ENCODE assay signal across 11 mouse cellular contexts in genomic region chr6:126513154-126513553, GRCm38 (mm10). TPM values are rescaled to one million over a fixed set of nuclear protein-coding genes. Genes with fewer than 3 reads are reported as not detected.
DNase-seq lines count a peak whose midpoint lies in the region; TF ChIP-seq lines count a peak whose summit lies in the region.
"Had no signal": no experiment of that assay in that cellular context is flagged by ENCODE, and none has a peak within 500 bp of the region (broad histone marks: within the 10 kb centered on the region; RNA-seq: fewer than 3 reads in every experiment).

No protein-coding gene starts in this region.

- WGBS in heart, adult 2 months, result 57% methylated on average over 3 of the region's 3 CpGs
- WGBS in lung, adult 2 months, result 89% methylated on average over 3 of the region's 3 CpGs

- no peaks in the 10 kb centered on the region for H3K36me3 ChIP-seq in heart, adult 2 months (ENCODE audit: control insufficient read depth, insufficient read depth, low read length)
- H3K36me3 ChIP-seq: intestine, embryonic 15.5 days; neural tube, embryonic 13.5 days had no signal

- H3K27ac ChIP-seq in heart, adult 2 months, result no peak overlapping the region
- H3K27ac ChIP-seq: intestine, embryonic 15.5 days; neural tube, embryonic 13.5 days had no signal

- no peak for TF ChIP-seq POLR2A in heart, adult 2 months (IDR thresholded peaks at IDR 0.05; ENCODE audit: insufficient read depth, low read depth, low read length)
- TF ChIP-seq POLR2A in lung, adult 2 months (IDR thresholded peaks at IDR 0.05; ENCODE audit: borderline replicate concordance, extremely low read depth, low read depth, low read length), result no peak

- DNase-seq in heart, adult 2 months, result peak in 1 of 2 experiments; percentile 25
- DNase-seq in heart, postnatal 25 days (ENCODE audit: low spot score), result no peak
- DNase-seq in lung, adult 2 months, result no peak
- DNase-seq in lung, adult 18-20 months, result no peak
- peak; percentile 17 for DNase-seq in adrenal gland, postnatal 25 days
- peak; percentile 46 for DNase-seq in lung, postnatal 14 days
- DNase-seq in gastrocnemius, postnatal 36 days, result no peak
- DNase-seq: thymus, postnatal 36 days had no signal

- peaks cover 4% of the 10 kb centered on the region for H3K4me1 ChIP-seq in heart, adult 2 months (ENCODE audit: control insufficient read depth, insufficient read depth, low read length)
- H3K4me1 ChIP-seq in lung, adult 2 months (ENCODE audit: control insufficient read depth, insufficient read depth, low read length), result no peaks in the 10 kb centered on the region
- H3K4me1 ChIP-seq: intestine, embryonic 15.5 days had no signal

- H3K27me3 ChIP-seq in heart, adult 2 months (ENCODE audit: control insufficient read depth, insufficient read depth, low read length), result no peaks in the 10 kb centered on the region
- H3K27me3 ChIP-seq: intestine, embryonic 15.5 days; neural tube, embryonic 13.5 days had no signal

- TF ChIP-seq CTCF in heart, adult 2 months (IDR thresholded peaks at IDR 0.05), result peak; percentile 80
- TF ChIP-seq CTCF in lung, adult 2 months (IDR thresholded peaks at IDR 0.05; ENCODE audit: insufficient read depth, low read length), result 0 out of 2 replicates have a peak, but pooled peaks have one; percentile 3

- no peak overlapping the region for H3K9ac ChIP-seq in heart, adult 2 months (ENCODE audit: low read depth, low read length)
- H3K9ac ChIP-seq: intestine, embryonic 15.5 days; neural tube, embryonic 13.5 days had no signal

- intact Hi-C loops in heart, adult 2 months (cut with DNase I), result loop anchor here (1.0 kb wide), 1 partner anchor 13 kb away; no protein-coding TSS in a partner anchor
- intact Hi-C loops in heart, postnatal 25 days (cut with DNase I), result loop anchor here (10.0 kb wide), 1 partner anchor 358 kb away; no protein-coding TSS in a partner anchor
- intact Hi-C loops in gastrocnemius, postnatal 36 days (cut with DNase I), result no loop called here

- H3K79me2 ChIP-seq in heart, adult 2 months (replicated peaks; ENCODE audit: control insufficient read depth, insufficient read depth, low read length), result no peaks in the 10 kb centered on the region

- H3K4me3 ChIP-seq in heart, adult 2 months, result no peak overlapping the region
- H3K4me3 ChIP-seq in lung, adult 2 months (replicated peaks; ENCODE audit: extremely low read depth, low read depth, low read length), result no peak overlapping the region
- H3K4me3 ChIP-seq: intestine, embryonic 15.5 days; neural tube, embryonic 13.5 days had no signal

- no peak for TF ChIP-seq EP300 in heart, adult 2 months (IDR thresholded peaks at IDR 0.05; ENCODE audit: insufficient read depth, low read depth, low read length)

RNA-seq across cellular contexts. Expression of gene Kcna5, which starts 22.1 kb away (rescaled TPM):
- 10 to 100 TPM; 15.1 to 27.1 TPM for total RNA-seq in heart, adult 2 months (2021)
- polyA plus RNA-seq in heart, adult 2 months (2012; rRNA removed), result 20.4 and 23.2 TPM in 2 replicates
- 10 to 100 TPM; 13.4 to 16.7 TPM for total RNA-seq in heart, postnatal 25 days (2021)
- polyA plus RNA-seq in lung, adult 2 months (2012; rRNA removed), result 1.1 and 1.4 TPM in 2 replicates
- 1.7 and 3.5 TPM in 2 replicates for total RNA-seq in adrenal gland, postnatal 25 days (2021)
- total RNA-seq in gastrocnemius, postnatal 36 days (2021), result 1 to 10 TPM; 3.7 to 4.3 TPM
- total RNA-seq: granulocyte monocyte progenitor cell, adult 5-6 weeks had no signal

Comparison
In these comparisons a context has a peak if more than half of its experiments do, and no peak if none do; other contexts are left out.
1. DNase-seq: peak in adrenal gland, postnatal 25 days (single experiment) and lung, postnatal 14 days (single experiment); none in heart, postnatal 25 days (single experiment), lung, adult 2 months (single experiment), lung, adult 18-20 months (0 of 2) and gastrocnemius, postnatal 36 days (0 of 2).